Mouse (Mus musculus): Measurements from ENCODE around the gene Mbnl2.
"Not testable (repeated sequence)": the region's sequence is repeated elsewhere in the genome, so short reads cannot be mapped to it uniquely, and the experiment has no call there.

Gene Mbnl2

GRCm38 (mm10) chr14:120330881-120331514, 55.5 kb downstream of the Mbnl2 start:
- DNase-seq = no peak

DNA sequence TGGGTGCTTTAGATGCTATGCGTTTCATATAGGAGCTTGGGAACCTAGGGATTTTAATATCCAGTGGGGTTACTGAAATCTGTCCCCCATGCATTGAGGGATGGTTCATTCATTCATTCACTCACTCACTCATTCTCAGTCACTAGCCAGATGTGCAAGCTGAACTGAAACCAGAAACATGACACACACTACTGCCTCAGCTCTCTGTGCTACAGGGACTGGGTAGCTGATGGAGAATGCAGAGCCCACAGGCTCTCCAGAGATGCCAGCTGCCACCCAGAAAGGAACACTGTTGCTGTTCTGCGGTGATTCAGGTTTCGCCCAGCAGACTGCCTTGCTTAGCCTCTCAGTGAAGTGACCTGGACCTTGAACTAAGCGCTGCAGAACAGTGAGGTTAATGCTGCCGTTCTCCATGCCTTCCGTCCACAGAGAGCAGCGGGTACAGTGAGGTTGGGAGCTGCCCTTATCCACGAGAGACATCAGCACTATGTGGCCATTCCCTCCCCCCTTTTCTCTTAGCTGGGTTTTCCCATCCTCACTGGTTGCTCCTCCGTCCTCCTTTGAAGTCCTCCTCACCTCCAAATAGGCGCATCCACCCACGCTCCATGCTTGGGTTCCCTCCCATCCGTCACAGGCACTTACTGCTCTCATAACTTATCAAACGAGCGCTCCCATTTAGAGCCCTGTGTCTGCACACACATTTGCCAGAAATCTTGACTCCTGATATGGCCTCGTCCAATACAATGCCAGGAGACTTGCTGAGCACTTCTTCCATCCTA, 58.2 kb downstream of the Mbnl2 start:
- no peak for DNase-seq

DNA sequence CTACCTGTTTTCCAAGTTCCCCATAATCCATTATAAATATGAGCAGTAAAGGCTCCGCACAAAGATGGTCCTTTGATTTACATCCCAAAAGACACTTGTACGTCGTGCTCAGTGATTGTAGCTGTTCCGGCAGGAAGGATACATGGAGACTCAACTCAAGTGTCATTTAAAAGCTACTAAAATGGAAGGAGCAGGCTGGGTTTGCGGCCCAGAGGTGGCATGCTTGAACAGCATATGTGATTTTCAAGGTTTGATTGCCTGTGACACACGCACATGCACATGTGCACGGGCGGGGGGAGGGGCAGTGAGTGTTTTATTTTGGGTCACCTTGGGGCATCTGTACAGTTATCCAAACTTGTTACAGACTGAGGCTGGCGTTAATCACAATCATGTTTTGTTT, 59.9 kb downstream of the Mbnl2 start:
- DNase-seq = no peak

DNA sequence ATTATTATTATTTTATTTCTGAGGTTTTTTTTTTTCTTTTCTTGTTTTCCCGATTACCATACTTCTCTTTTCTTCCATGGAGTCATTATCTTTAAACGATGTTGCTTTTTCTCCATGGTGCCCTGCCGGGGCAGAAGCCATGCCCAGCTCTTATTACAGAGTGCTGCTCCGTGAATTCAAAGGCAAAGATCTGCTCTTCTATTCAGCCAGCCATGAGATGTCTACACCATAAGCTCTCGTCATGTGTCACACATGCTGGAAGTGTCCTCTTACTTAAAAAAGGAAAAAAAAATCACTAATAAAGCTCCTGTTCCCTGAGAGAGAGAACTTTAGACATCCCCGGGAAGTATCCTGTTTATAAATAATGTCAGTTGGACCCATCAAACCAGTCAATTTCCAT, 60.4 kb downstream of the Mbnl2 start:
- no peak for DNase-seq

DNA sequence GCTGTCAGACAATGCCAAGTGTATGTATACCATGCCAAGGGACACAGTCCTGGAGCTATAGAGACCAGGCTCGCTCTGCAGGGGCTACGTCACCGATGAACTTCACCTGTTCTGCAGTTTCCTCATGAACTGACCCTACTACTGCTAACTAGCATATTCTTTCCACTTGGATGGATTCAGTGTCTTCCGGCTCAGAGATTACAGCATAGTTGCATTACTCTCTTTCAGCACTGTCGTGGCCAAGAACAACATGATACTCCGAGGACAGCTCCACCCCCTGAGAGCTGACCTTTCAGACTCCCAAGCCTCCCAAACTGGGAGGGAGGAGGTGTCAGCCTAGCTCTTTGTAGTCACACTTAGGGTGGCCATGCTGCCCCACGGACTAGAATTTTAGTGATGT, 60.9 kb downstream of the Mbnl2 start:
- no peak for DNase-seq

DNA sequence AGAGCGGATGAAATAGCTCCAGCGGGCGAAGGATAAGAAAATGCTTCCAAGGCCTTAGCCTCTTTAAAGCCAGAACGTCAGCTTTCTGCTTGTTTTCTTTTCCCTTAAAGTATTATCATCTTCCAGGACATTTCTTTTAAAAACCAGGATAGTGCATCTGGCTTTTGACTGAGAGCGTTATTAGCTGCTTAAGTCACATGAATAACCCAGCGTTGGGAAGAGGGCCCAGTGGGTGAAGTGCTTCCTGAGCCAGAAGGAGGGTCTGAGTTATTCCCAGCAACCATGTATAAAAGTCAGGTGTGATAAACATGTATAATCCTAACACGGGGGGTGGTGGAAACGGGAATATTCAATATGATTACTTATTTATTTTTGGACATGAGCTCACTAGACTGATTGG, 61.4 kb downstream of the Mbnl2 start:
- DNase-seq = no peak

DNA sequence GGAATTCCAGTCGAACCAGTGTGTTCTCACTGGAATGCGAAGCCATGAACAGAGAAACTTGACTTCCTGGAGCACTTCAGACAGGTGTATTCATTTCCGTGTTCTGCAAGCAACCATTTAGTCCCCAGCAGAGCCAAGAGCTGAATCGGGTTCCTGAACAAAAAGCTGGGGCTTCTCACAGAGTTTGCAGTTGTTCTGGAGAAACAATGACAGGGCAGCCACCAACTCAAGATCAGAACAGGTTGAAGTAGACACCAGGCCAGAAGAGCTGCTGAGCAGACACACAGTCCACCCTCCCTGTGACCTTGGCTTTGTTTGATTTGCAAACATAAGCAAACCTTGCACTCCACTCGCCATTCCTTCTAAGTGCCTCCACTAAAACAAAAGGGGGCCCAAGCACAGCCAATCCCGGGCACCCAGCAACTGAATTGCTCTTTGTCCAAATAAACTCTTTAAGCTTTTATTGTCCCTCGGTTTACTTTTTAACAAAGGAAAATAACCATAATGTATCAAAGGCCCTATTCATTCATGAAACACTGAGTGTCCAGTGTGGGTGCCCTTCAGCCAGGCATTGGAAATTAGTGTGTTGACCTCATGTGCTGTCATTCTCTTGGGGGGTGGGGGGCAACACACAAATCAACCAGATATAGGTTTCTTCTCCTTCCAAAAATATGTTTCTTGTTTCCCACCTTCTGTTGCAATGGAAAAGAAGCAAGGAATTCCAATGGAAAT, 62.4 kb downstream of the Mbnl2 start:
- DNase-seq = no peak

DNA sequence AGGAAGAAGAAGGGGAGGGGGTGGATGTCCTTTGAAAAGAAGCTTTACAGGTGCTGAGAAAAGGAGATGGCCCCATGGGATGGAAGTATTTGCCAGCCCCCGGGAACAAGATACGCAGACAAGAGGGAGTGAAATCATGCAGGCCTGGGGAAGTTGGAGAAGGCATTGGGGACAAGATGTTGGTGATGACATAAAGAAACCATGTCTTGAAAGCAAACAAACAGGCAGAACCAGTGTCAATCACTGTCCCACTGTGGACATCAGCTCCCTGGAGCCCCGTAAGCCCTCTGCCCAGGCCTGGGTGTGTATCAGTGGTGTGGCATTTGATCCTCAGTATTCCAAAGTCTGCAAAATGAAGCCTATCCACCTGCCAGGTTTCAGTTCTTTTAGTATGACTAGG, 63.2 kb downstream of the Mbnl2 start:
- DNase-seq = no peak

DNA sequence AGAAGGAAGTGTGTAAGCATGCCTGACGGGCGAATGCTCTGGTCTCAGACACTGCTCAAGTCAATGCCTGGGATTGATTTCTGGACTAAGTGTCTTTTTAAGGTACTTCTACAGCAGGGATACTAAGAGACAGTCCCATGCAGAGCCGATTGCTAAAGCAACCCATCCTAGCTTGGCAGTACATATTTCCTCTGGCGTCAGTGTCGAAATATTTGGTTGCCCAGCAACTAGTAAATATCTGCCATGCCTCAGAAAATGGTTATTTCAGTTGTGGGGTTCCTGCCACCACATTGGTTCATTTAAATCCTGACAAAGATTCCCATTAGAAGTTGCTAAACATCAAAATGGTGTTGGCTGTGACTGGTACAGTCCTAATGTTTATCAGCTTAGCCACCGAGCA, 66.4 kb downstream of the Mbnl2 start:
- no peak for DNase-seq

- no peak for DNase-seq
Measured at GRCm38 (mm10) chr14:120342321-120342720, 66.9 kb downstream of the Mbnl2 start.

GRCm38 (mm10) chr14:120344641-120345040, 69.2 kb downstream of the Mbnl2 start:
- no peak for DNase-seq

DNA sequence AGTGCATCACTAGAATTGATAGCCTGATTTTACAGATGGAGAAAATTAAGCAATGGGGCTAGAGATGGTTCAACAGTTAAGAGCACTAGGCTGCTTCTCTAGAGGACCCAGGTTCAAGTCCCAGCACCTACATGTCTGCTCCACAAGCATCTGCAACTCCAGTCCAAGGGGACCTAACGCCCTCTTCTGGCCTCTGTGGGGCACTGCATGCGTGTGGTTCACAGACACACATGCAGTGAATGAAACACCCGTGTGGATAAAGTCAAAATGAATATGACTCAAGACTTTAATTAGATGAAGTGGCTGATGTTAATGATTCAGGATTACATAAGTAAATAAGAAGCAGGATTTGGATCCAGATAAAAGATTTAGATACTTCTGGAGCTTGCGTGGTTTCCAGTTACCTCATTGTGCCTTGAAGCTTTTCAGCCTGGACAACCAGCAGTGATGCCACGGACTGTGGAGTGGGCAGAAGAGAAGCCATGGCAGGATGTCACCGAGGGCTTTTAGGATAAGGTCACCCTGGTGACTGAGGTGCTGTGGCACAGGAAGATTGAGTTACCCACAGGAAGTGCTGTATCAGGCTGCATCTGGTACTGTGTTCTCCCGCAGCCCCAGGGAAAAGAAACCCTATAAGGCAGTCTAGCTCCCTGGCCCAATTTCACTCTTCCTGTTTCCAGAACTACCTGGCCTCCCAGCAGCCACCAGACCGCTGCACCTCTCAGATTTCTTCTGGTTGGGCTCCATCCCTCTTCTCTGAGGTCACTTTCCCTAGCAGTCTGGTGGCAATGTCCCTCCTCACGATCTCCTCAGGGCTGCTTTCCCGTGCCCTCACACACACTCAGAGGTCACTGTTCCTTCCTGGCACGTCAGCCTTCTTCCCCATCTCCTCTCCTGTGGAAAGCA, 72.2 kb downstream of the Mbnl2 start:
- no peak for DNase-seq

DNA sequence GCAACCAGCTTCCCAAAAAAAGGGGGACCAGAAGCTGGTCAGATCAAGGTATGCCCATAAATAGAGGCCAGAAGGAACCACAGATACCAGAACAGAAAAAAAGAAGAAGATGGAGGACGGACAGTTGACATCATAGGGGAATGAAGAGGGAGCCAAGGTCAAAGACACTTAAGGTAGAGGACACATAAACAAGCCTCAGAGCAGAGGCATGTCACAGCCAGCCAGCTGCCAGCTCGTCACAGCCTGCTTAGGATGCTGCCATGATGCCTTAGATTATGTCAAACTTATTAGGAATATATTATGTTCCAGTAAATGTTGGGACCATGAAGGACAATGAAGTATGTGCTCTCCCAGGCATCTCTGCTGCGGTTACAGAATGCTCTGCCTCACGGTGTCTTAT, 73.9 kb downstream of the Mbnl2 start:
- no peak for DNase-seq

DNA sequence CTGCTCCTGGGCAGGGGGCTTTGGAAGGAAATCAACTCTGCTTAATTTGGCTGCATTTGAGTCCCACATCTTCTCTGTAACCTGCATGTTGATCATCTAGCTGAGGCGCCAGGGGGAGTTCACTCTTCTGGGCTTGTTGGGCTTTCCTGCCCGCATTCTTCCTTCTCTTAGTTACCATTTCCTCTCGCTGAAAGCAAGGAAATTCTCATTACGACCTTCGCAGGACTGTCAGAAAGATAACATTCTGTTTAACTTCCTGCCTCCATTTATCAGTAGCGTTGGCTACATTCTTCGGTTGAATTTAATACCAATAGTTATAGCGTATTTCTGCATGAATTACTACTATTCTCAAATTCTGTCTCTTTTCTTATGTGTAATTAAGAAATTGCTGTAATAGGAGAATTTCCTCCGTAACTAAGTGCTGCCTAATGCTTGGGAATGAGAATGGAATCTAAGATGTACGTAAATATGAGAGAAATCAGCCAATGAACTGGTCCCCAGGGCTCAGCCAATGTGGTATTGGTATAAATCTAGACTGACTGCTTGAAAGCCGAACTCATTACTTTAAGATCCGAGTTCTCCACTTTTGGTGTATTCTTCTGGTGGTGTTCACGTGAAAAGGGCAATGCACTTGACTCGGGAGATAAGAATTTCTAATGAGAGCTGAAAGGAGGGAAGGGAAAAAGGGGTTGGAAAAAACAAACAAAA, 76.8 kb downstream of the Mbnl2 start:
- DNase-seq = no peak

DNA sequence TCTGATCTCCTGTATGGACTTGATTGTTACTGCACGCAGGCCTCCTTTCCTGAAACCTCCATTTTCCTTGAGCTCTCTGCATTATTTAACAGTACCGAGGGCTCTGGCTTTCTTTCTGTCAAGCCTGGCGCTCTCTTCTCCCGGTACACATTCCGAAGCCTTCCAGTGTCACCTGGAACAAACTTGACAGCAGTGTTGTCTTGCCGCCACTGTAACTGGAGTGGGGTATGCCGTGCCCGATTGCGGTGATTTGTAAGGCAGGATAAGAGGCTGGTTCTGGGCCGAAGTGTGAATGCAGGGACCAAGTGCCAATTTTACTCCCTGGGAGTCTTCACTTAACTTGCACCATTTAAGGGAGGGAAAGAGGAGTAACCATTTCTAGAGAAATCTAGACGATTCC, 77.7 kb downstream of the Mbnl2 start:
- no peak for DNase-seq

DNA sequence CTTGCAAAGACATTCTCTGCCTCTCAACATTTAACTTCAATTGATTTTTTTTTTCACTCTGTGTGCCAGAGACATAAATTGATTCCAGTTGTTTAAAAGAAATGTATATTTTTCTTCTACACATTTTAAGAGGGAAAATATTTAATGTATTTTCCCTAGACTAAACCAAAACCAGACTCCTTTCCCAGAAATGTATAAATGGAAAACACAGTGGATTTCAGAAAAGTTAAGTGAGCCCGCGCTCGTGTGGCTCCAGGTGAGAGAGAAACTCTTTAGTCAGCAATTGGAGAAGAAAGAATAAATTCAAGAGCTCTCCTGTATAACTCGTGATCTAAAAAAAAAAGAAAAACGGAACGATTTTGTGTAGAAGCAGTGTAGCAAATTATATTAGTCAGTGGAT, 79.1 kb downstream of the Mbnl2 start:
- DNase-seq = no peak

- DNase-seq = no peak
Measured at GRCm38 (mm10) chr14:120355040-120355741, 79.7 kb downstream of the Mbnl2 start.

- DNase-seq = no peak
Measured at GRCm38 (mm10) chr14:120355742-120356440, 80.4 kb downstream of the Mbnl2 start.

GRCm38 (mm10) chr14:120357321-120358070, 82.0 kb downstream of the Mbnl2 start:
- DNase-seq = no peak

GRCm38 (mm10) chr14:120359608-120360007, 84.1 kb downstream of the Mbnl2 start:
- DNase-seq = not testable (repeated sequence)
